Mouse (Mus musculus) kidney, postnatal 0 days (tissue): ENCODE measurements at regions not wholly inside any gene's neighbourhood (a gene's known extent, or its start where the extent isn't known, plus 50 kb on each side); places are given as distances from the start of the nearest gene placed in this dataset.

ENCODE experiments used
- ATAC-seq: fragments of 200-750 bp; cut with Nextera tagmentation; replicated peaks from 2 replicates; pipeline ENCODE4 v1.8.0; 2017; ENCODE audit warnings: low read depth, moderate number of reproducible peaks, moderate TSS enrichment, moderate library complexity; ENCODE audit not compliant: low FRiP score
- DNase-seq: peaks from one replicate; pipeline ENCODE4 v3.0.0-alpha.2; 2016; ENCODE audit warnings: low spot score
- H3K27ac ChIP-seq: fragments of 300-500 bp; sonication (generic); 2 replicates; pipeline ENCODE4 v1.5.1; 2014; ENCODE audit warnings: mild to moderate bottlenecking
- H3K27me3 ChIP-seq: fragments of 300-500 bp; sonication (generic); 2 replicates; pipeline ENCODE4 v1.6.1; 2014; ENCODE audit warnings: low read length, mixed read lengths; ENCODE audit not compliant: insufficient read depth
- H3K36me3 ChIP-seq: fragments of 300-500 bp; sonication (generic); 2 replicates; pipeline ENCODE4 v1.6.1; 2014; ENCODE audit warnings: low read length, mixed read lengths; ENCODE audit not compliant: insufficient read depth
- H3K4me1 ChIP-seq: fragments of 300-500 bp; sonication (generic); replicated peaks from 2 replicates; pipeline ENCODE4 v1.6.1; 2014; ENCODE audit warnings: antibody characterized with exemption, low read length, mixed read lengths; ENCODE audit not compliant: insufficient read depth
- H3K4me2 ChIP-seq: fragments of 300-500 bp; sonication (generic); 2 replicates; pipeline ENCODE4 v1.6.1; 2014; ENCODE audit warnings: mild to moderate bottlenecking, low read length, moderate library complexity, mixed read lengths
- H3K4me3 ChIP-seq: fragments of 300-500 bp; sonication (generic); replicated peaks from 2 replicates; pipeline ENCODE4 v1.5.1; 2014; ENCODE audit warnings: low read depth, low read length
- H3K9ac ChIP-seq: fragments of 300-500 bp; sonication (generic); 2 replicates; pipeline ENCODE4 v1.6.1; 2014; ENCODE audit warnings: low read depth, low read length
- H3K9me3 ChIP-seq: fragments of 300-500 bp; sonication (generic); replicated peaks from 2 replicates; pipeline ENCODE4 v1.6.1; 2016; ENCODE audit warnings: low read length, inconsistent platforms, mixed read lengths
- CTCF ChIP-seq: IDR thresholded peaks from 2 replicates; pipeline ENCODE4 v1.5.1; 2016; ENCODE audit warnings: antibody characterized with exemption, low read depth, mild to moderate bottlenecking, moderate library complexity
- WGBS: fragments of 180-500 bp; shearing (Covaris S2); extraction: QIAGEN DNeasy Blood & Tissue Kit; methylation state at CpG from one replicate; pipeline ENCODE4 v1.1.7; 2014; 5-methylcytosine and 5-hydroxymethylcytosine counted together

GRCm38 (mm10) chr2:61051808-61052207 is 88.8 kb upstream of the Rbms1 start:
- H3K9ac ChIP-seq = no peak overlapping the region
- H3K4me1 ChIP-seq = no peaks in the 10 kb centered on the region
- H3K36me3 ChIP-seq = no peaks in the 10 kb centered on the region
- ATAC-seq = no peak
- H3K4me2 ChIP-seq = no peak overlapping the region
- H3K9me3 ChIP-seq = no peaks in the 10 kb centered on the region
- no peak for TF ChIP-seq CTCF
- H3K27ac ChIP-seq = no peak overlapping the region
- no peak overlapping the region for H3K4me3 ChIP-seq
- H3K27me3 ChIP-seq = no peaks in the 10 kb centered on the region
- 70% methylated on average over 8 of the region's 8 CpGs for WGBS
- DNase-seq = no peak

GRCm38 (mm10) chr2:61046111-61046767 is 83.2 kb upstream of the Rbms1 start:
- Histone ChIP-seq H3K36me3 (no peaks in the 10 kb centered on the region), H3K27me3 (no peaks in the 10 kb centered on the region), H3K27ac (no peak overlapping the region), H3K9me3 (no peaks in the 10 kb centered on the region; the same call in 1 of the 2 replicates), H3K4me3 (no peak overlapping the region), H3K4me2 (no peak overlapping the region), H3K4me1 (no peaks in the 10 kb centered on the region), H3K9ac (no peak overlapping the region)
- TF ChIP-seq CTCF = no peak
- WGBS = 60% methylated on average over 5 of the region's 5 CpGs
- DNase-seq = no peak
- no peak for ATAC-seq

GRCm38 (mm10) chr2:61045467-61045866 is 82.5 kb upstream of the Rbms1 start:
- H3K4me3 ChIP-seq = no peak overlapping the region
- WGBS = 86% methylated on average over 6 of the region's 6 CpGs
- no peak overlapping the region for H3K27ac ChIP-seq
- H3K36me3 ChIP-seq = no peaks in the 10 kb centered on the region
- H3K4me1 ChIP-seq = no peaks in the 10 kb centered on the region
- no peak overlapping the region for H3K4me2 ChIP-seq
- DNase-seq (no peak), ATAC-seq (no peak)
- no peaks in the 10 kb centered on the region; the same call in 1 of the 2 replicates for H3K9me3 ChIP-seq
- no peak overlapping the region for H3K9ac ChIP-seq
- TF ChIP-seq CTCF = no peak
- H3K27me3 ChIP-seq = no peaks in the 10 kb centered on the region

GRCm38 (mm10) chr2:61032920-61033319 is 69.9 kb upstream of the Rbms1 start:
- no peaks in the 10 kb centered on the region for H3K36me3 ChIP-seq
- WGBS = 93% methylated on average over 1 of the region's 1 CpGs
- DNase-seq (no peak), ATAC-seq (no peak)
- no peak overlapping the region for H3K4me3 ChIP-seq
- no peak overlapping the region for H3K4me2 ChIP-seq
- TF ChIP-seq CTCF = no peak
- H3K27ac ChIP-seq = no peak overlapping the region
- no peaks in the 10 kb centered on the region for H3K9me3 ChIP-seq
- no peaks in the 10 kb centered on the region for H3K27me3 ChIP-seq
- no peak overlapping the region for H3K9ac ChIP-seq
- no peaks in the 10 kb centered on the region for H3K4me1 ChIP-seq

- ATAC-seq (no peak), DNase-seq (no peak)
- Histone ChIP-seq H3K4me2 (no peak overlapping the region), H3K9ac (no peak overlapping the region), H3K27me3 (no peaks in the 10 kb centered on the region), H3K4me3 (no peak overlapping the region), H3K9me3 (no peaks in the 10 kb centered on the region), H3K27ac (no peak overlapping the region), H3K4me1 (no peaks in the 10 kb centered on the region), H3K36me3 (no peaks in the 10 kb centered on the region)
- TF ChIP-seq CTCF = no peak
- 76% methylated on average over 2 of the region's 2 CpGs for WGBS
Observed at GRCm38 (mm10) chr2:61029706-61030105, 66.7 kb upstream of the Rbms1 start.

- Histone ChIP-seq H3K36me3 (no peaks in the 10 kb centered on the region), H3K4me3 (no peak overlapping the region), H3K4me1 (no peaks in the 10 kb centered on the region), H3K9me3 (no peaks in the 10 kb centered on the region), H3K27ac (no peak overlapping the region), H3K27me3 (no peaks in the 10 kb centered on the region), H3K9ac (no peak overlapping the region), H3K4me2 (no peak overlapping the region)
- 92% methylated on average over 2 of the region's 2 CpGs for WGBS
- TF ChIP-seq CTCF = no peak
- DNase-seq = no peak
- ATAC-seq = no peak
Observed at GRCm38 (mm10) chr2:61028578-61028977, 65.6 kb upstream of the Rbms1 start.

GRCm38 (mm10) chr2:61027686-61028085 is 64.7 kb upstream of the Rbms1 start:
- no peaks in the 10 kb centered on the region for H3K4me1 ChIP-seq
- no peaks in the 10 kb centered on the region for H3K36me3 ChIP-seq
- DNase-seq (no peak), ATAC-seq (no peak)
- H3K4me3 ChIP-seq = no peak overlapping the region
- WGBS = 95% methylated on average over 4 of the region's 4 CpGs
- H3K9ac ChIP-seq = no peak overlapping the region
- TF ChIP-seq CTCF = no peak
- H3K4me2 ChIP-seq = no peak overlapping the region
- no peaks in the 10 kb centered on the region for H3K9me3 ChIP-seq
- H3K27ac ChIP-seq = no peak overlapping the region
- H3K27me3 ChIP-seq = no peaks in the 10 kb centered on the region
